Comparison of ENCODE assay signal across 8 mouse cellular contexts in genomic region chr10:121476968-121477337, GRCm38 (mm10). TPM values are rescaled to one million over a fixed set of nuclear protein-coding genes. Genes with fewer than 3 reads are reported as not detected.
DNase-seq lines count a peak whose midpoint lies in the region; ATAC-seq and TF ChIP-seq lines count a peak whose summit lies in the region.

No protein-coding gene starts in this region.

- H3K9me3 ChIP-seq in heart, embryonic 10.5 days: no peaks in the 10 kb centered on the region
- H3K9me3 ChIP-seq in forebrain, embryonic 14.5 days (replicated peaks; ENCODE audit: control insufficient read depth, low read length): no peaks in the 10 kb centered on the region
- H3K9me3 ChIP-seq in liver, embryonic 15.5 days (replicated peaks): no peaks in the 10 kb centered on the region

- no peak overlapping the region for H3ac ChIP-seq in C2C12 (ENCODE audit: control insufficient read depth, insufficient read length, low read depth)

- peaks cover 7% of the 10 kb centered on the region for H3K79me3 ChIP-seq in C2C12 (ENCODE audit: low read depth)

- peak overlapping the region; percentile 98 for H3K27ac ChIP-seq in heart, embryonic 10.5 days
- H3K27ac ChIP-seq in forebrain, embryonic 14.5 days (ENCODE audit: low read depth, low read length): no peak overlapping the region
- peak overlapping the region; percentile 90 for H3K27ac ChIP-seq in liver, embryonic 15.5 days (replicated peaks)

- H3K4me2 ChIP-seq in forebrain, embryonic 14.5 days (ENCODE audit: low read length): peak overlapping the region; percentile 95; the same call in 1 of the 2 replicates
- peak overlapping the region; percentile 96 for H3K4me2 ChIP-seq in liver, embryonic 15.5 days

- H3K4me3 ChIP-seq in heart, embryonic 10.5 days: peak overlapping the region; percentile 97
- H3K4me3 ChIP-seq in C2C12 (ENCODE audit: insufficient read depth, poor library complexity, severe bottlenecking): peak overlapping the region; percentile 11
- H3K4me3 ChIP-seq in forebrain, embryonic 14.5 days (ENCODE audit: low read depth, low read length): peak overlapping the region; percentile 55
- H3K4me3 ChIP-seq in liver, embryonic 15.5 days (replicated peaks): peak overlapping the region; percentile 68

- 16% methylated on average over 8 of the region's 8 CpGs for WGBS in heart, embryonic 10.5 days
- WGBS in forebrain, embryonic 14.5 days: 18% methylated on average over 8 of the region's 8 CpGs
- 6% methylated on average over 8 of the region's 8 CpGs for WGBS in liver, embryonic 15.5 days (ENCODE audit: insufficient replicate concordance)

- no peaks in the 10 kb centered on the region for H3K27me3 ChIP-seq in heart, embryonic 10.5 days (ENCODE audit: insufficient read depth, poor library complexity, severe bottlenecking)
- no peaks in the 10 kb centered on the region for H3K27me3 ChIP-seq in C2C12 (ENCODE audit: control insufficient read depth, insufficient read depth, insufficient read length)
- peaks cover 12% of the 10 kb centered on the region; the same call in 1 of the 2 replicates for H3K27me3 ChIP-seq in forebrain, embryonic 14.5 days (replicated peaks; ENCODE audit: control insufficient read depth, insufficient read depth, low read length)
- peaks cover 19% of the 10 kb centered on the region for H3K27me3 ChIP-seq in liver, embryonic 15.5 days

- DNase-seq in heart, embryonic 10.5 days (ENCODE audit: low spot score): no peak
- no peak for DNase-seq in heart, postnatal 4 days
- DNase-seq in forebrain, embryonic 14.5 days (ENCODE audit: low spot score): no peak
- no peak for DNase-seq in layer of hippocampus, adult 11-12 months (ENCODE audit: low spot score)
- DNase-seq in adrenal gland, adult 18-20 months (ENCODE audit: low spot score in 2 of 2): no peak
- DNase-seq in T-cell, adult 2 months (ENCODE audit: low spot score): no peak

- H3K4me1 ChIP-seq in heart, embryonic 10.5 days: peaks cover 44% of the 10 kb centered on the region
- 0 out of 2 replicates have a peak, but pooled peaks cover 12% of the 10 kb centered on the region for H3K4me1 ChIP-seq in forebrain, embryonic 14.5 days (ENCODE audit: control insufficient read depth, insufficient read depth, low read length)
- H3K4me1 ChIP-seq in liver, embryonic 15.5 days (replicated peaks): peaks cover 56% of the 10 kb centered on the region

- H3K36me3 ChIP-seq in heart, embryonic 10.5 days: no peaks in the 10 kb centered on the region
- H3K36me3 ChIP-seq in C2C12 (ENCODE audit: control insufficient read depth, insufficient read depth): no peaks in the 10 kb centered on the region
- H3K36me3 ChIP-seq in forebrain, embryonic 14.5 days (ENCODE audit: control insufficient read depth, insufficient read depth, low read length): no peaks in the 10 kb centered on the region
- no peaks in the 10 kb centered on the region for H3K36me3 ChIP-seq in liver, embryonic 15.5 days (replicated peaks)

- peaks cover 21% of the 10 kb centered on the region for H3K79me2 ChIP-seq in C2C12 (ENCODE audit: control insufficient read depth, insufficient read depth)

- no peak overlapping the region for H3K9ac ChIP-seq in forebrain, embryonic 14.5 days (ENCODE audit: low read length)
- peak overlapping the region; percentile 53; the same call in 1 of the 2 replicates for H3K9ac ChIP-seq in liver, embryonic 15.5 days

- no peak for ATAC-seq in forebrain, embryonic 14.5 days
- ATAC-seq in liver, embryonic 15.5 days (ENCODE audit: insufficient read depth): no peak

- TF ChIP-seq CTCF in C2C12 (IDR thresholded peaks at IDR 0.05; ENCODE audit: control insufficient read depth, insufficient read depth, insufficient read length): no peak

TF ChIP-seq in C2C12, 6 proteins besides CTCF, POLR2A, EP300 and RAD21:
- TF ChIP-seq MYOG (IDR thresholded peaks at IDR 0.05; ENCODE audit: control insufficient read depth, extremely low read depth, insufficient read length): no peak

RNA-seq across cellular contexts. Expression of gene Rassf3, which starts 0.8 kb away (rescaled TPM):
- polyA plus RNA-seq in heart, embryonic 10.5 days (2016; fragmentation: Nextera tagmentation; extraction: Ambion mirVana): 19.6 and 21.1 TPM in 2 replicates
- total RNA-seq in heart, postnatal 4 days (2021): 10 to 100 TPM; 82.2 to 85.0 TPM
- polyA plus RNA-seq in C2C12 (2012; fragmentation: generic; extraction: Trizol): 8.9 TPM
- 4.4 and 4.7 TPM in 2 replicates for polyA plus RNA-seq in forebrain, embryonic 14.5 days (2014; fragmentation: Nextera tagmentation; extraction: Ambion mirVana)
- polyA plus RNA-seq in liver, embryonic 15.5 days (2015; fragmentation: Nextera tagmentation; extraction: Ambion mirVana): 11.3 and 11.9 TPM in 2 replicates
- total RNA-seq in adrenal gland, adult 18-20 months (2021): 10 to 100 TPM; 39.2 to 44.8 TPM

Comparison
In these comparisons a context has a peak if more than half of its experiments do, and no peak if none do; other contexts are left out.
1. H3K4me3 ChIP-seq: peak in every context shown above with its lines; median percentile 97 in heart, embryonic 10.5 days; 68 in liver, embryonic 15.5 days; 55 in forebrain, embryonic 14.5 days; 11 in C2C12.